Mouse (Mus musculus): ENCODE results near the gene Ndufa13. TPM values are rescaled to one million over a fixed set of nuclear protein-coding genes. Genes with fewer than 3 reads are reported as not detected.

The Ndufa13 gene
- polyA plus RNA-seq, 1 experiment from 2014 or later, result 199 TPM

- no peaks in the 10 kb centered on the region for H3K27me3 ChIP-seq
- ChIA-PET POLR2A (interaction anchor here (1.0 to 1.3 kb wide), 2 partner anchors 10 to 15 kb away, joined by 4 read pairs; no protein-coding TSS in a partner anchor), CTCF (interaction anchor here (1.4 to 1.5 kb wide), 2 partner anchors 24 to 29 kb away, joined by 3 to 4 read pairs; no protein-coding TSS in a partner anchor)
- in situ Hi-C loops (cut with MboI; ENCODE audit: low pct_unique_long_range_greater_than_20kb), result loop anchor here (5.0 kb wide), 1 partner anchor 33 kb away; no protein-coding TSS in a partner anchor
- ATAC-seq (no peak), DNase-seq (ENCODE audit: low read depth, low spot score) (no peak)
- TF ChIP-seq CTCF (IDR thresholded peaks at IDR 0.05), result no peak
These were observed 32.2 kb upstream of the Ndufa13 start for GRCm38 (mm10) chr8:69934582-69934981.

GRCm38 (mm10) chr8:69933811-69934210 lies 31.5 kb upstream of the Ndufa13 start:
- ATAC-seq, result no peak
- in situ Hi-C loops (cut with MboI; ENCODE audit: low pct_unique_long_range_greater_than_20kb), result loop anchor here (5.0 kb wide), 1 partner anchor 33 kb away; no protein-coding TSS in a partner anchor
- H3K27me3 ChIP-seq, result no peaks in the 10 kb centered on the region
- ChIA-PET POLR2A (interaction anchor here (0.6 to 1.0 kb wide), 2 partner anchors 9 to 68 kb away, joined by 3 to 4 read pairs; no protein-coding TSS in a partner anchor), CTCF (interaction anchor here (1.4 to 1.7 kb wide), 3 partner anchors 14 to 25 kb away, joined by 3 to 4 read pairs (median 4); no protein-coding TSS in a partner anchor)
- TF ChIP-seq CTCF (IDR thresholded peaks at IDR 0.05), result no peak
- DNase-seq (ENCODE audit: low read depth, low spot score), result no peak

- H3K27me3 ChIP-seq, result no peaks in the 10 kb centered on the region
- DNase-seq (ENCODE audit: low read depth, low spot score) (no peak), ATAC-seq (no peak)
- TF ChIP-seq CTCF (IDR thresholded peaks at IDR 0.05), result no peak
- in situ Hi-C loops (cut with MboI; ENCODE audit: low pct_unique_long_range_greater_than_20kb), result loop anchor here (5.0 kb wide), 1 partner anchor 70 kb away; the partner anchor contains the start of gene Gatad2a
- ChIA-PET CTCF (interaction anchor here (1.0 kb wide), 1 partner anchor 44 kb away, joined by 3 read pairs; no protein-coding TSS in a partner anchor), POLR2A (no interaction called here)
These were observed 24.5 kb upstream of the Ndufa13 start for GRCm38 (mm10) chr8:69926901-69927300.

GRCm38 (mm10) chr8:69923986-69924385 lies 21.6 kb upstream of the Ndufa13 start:
- ChIA-PET POLR2A (interaction anchor here (1.2 kb wide), 1 partner anchor 10 kb away, joined by 4 read pairs; no protein-coding TSS in a partner anchor), CTCF (interaction anchor here (1.6 to 9.3 kb wide), 2 partner anchors 14 to 77 kb away, joined by 3 to 88 read pairs; no protein-coding TSS in a partner anchor)
- in situ Hi-C loops (cut with MboI; ENCODE audit: low pct_unique_long_range_greater_than_20kb), result loop anchor here (25.0 kb wide), 1 partner anchor 238 kb away; the partner anchor contains the start of gene Tmem161a
- DNase-seq (ENCODE audit: low read depth, low spot score) (no peak), ATAC-seq (no peak)
- no peaks in the 10 kb centered on the region for H3K27me3 ChIP-seq
- TF ChIP-seq CTCF (IDR thresholded peaks at IDR 0.05), result no peak

GRCm38 (mm10) chr8:69921141-69921540 lies 18.8 kb upstream of the Ndufa13 start:
- no peak for TF ChIP-seq CTCF (IDR thresholded peaks at IDR 0.05)
- POLR2A ChIA-PET, result interaction anchor here (3.4 kb wide), 1 partner anchor 75 kb away, joined by 13 read pairs; the partner anchor contains the start of gene Gatad2a
- DNase-seq (ENCODE audit: low read depth, low spot score) (no peak), ATAC-seq (no peak)
- CTCF ChIA-PET, result interaction anchor here (0.9 to 9.3 kb wide), 5 partner anchors 48 to 115 kb away, joined by 3 to 88 read pairs (median 4); no protein-coding TSS in a partner anchor
- H3K27me3 ChIP-seq, result no peaks in the 10 kb centered on the region
- in situ Hi-C loops (cut with MboI; ENCODE audit: low pct_unique_long_range_greater_than_20kb), result loop anchor here (25.0 kb wide), 1 partner anchor 241 kb away; the partner anchor contains the start of gene Tmem161a

- POLR2A ChIA-PET, result interaction anchor here (0.8 to 3.4 kb wide), 4 partner anchors 12 to 76 kb away, joined by 3 to 13 read pairs (median 6); partner anchors contain the start of genes Gatad2a, Ndufa13 and Yjefn3
- in situ Hi-C loops (cut with MboI; ENCODE audit: low pct_unique_long_range_greater_than_20kb), result loop anchor here (25.0 kb wide), 1 partner anchor 242 kb away; the partner anchor contains the start of gene Tmem161a
- DNase-seq (ENCODE audit: low read depth, low spot score) (no peak), ATAC-seq (no peak)
- no peak for TF ChIP-seq CTCF (IDR thresholded peaks at IDR 0.05)
- H3K27me3 ChIP-seq, result no peaks in the 10 kb centered on the region
- CTCF ChIA-PET, result interaction anchor here (0.8 to 9.3 kb wide), 16 partner anchors 10 to 101 kb away, joined by 3 to 88 read pairs (median 3); no protein-coding TSS in a partner anchor
These were observed 17.7 kb upstream of the Ndufa13 start for GRCm38 (mm10) chr8:69919876-69920662.

GRCm38 (mm10) chr8:69919010-69919409 lies 16.7 kb upstream of the Ndufa13 start:
- ATAC-seq, result peak; percentile 70

GRCm38 (mm10) chr8:69918506-69918905 lies 16.1 kb upstream of the Ndufa13 start:
- ATAC-seq (no peak), DNase-seq (ENCODE audit: low read depth, low spot score) (no peak)
- in situ Hi-C loops (cut with MboI; ENCODE audit: low pct_unique_long_range_greater_than_20kb), result loop anchor here (25.0 kb wide), 1 partner anchor 244 kb away; the partner anchor contains the start of gene Tmem161a
- TF ChIP-seq CTCF (IDR thresholded peaks at IDR 0.05), result no peak
- POLR2A ChIA-PET, result interaction anchor here (0.6 to 3.4 kb wide), 6 partner anchors 12 to 91 kb away, joined by 3 to 13 read pairs (median 4); partner anchors contain the start of genes Gatad2a, Ndufa13 and Yjefn3
- no peaks in the 10 kb centered on the region for H3K27me3 ChIP-seq
- CTCF ChIA-PET, result interaction anchor here (1.1 to 9.3 kb wide), 9 partner anchors 12 to 133 kb away, joined by 3 to 88 read pairs (median 4); no protein-coding TSS in a partner anchor

More at GRCm38 (mm10) chr8:69919010-69919409, 16.7 kb upstream of the Ndufa13 start:
- ChIA-PET POLR2A (interaction anchor here (0.6 to 3.4 kb wide), 7 partner anchors 13 to 91 kb away, joined by 3 to 13 read pairs (median 3); partner anchors contain the start of genes Gatad2a, Ndufa13 and Yjefn3), CTCF (interaction anchor here (0.8 to 9.3 kb wide), 19 partner anchors 9 to 133 kb away, joined by 3 to 88 read pairs (median 4); no protein-coding TSS in a partner anchor)
- in situ Hi-C loops (cut with MboI; ENCODE audit: low pct_unique_long_range_greater_than_20kb), result loop anchor here (25.0 kb wide), 1 partner anchor 243 kb away; the partner anchor contains the start of gene Tmem161a
- TF ChIP-seq CTCF (IDR thresholded peaks at IDR 0.05), result no peak
- no peaks in the 10 kb centered on the region for H3K27me3 ChIP-seq
- peak; percentile 77 for DNase-seq (ENCODE audit: low read depth, low spot score)

- TF ChIP-seq CTCF (IDR thresholded peaks at IDR 0.05), result no peak
- in situ Hi-C loops (cut with MboI; ENCODE audit: low pct_unique_long_range_greater_than_20kb), result loop anchor here (25.0 kb wide), 1 partner anchor 247 kb away; the partner anchor contains the start of gene Tmem161a
- CTCF ChIA-PET, result interaction anchor here (0.9 to 2.5 kb wide), 2 partner anchors 86 to 126 kb away, joined by 3 to 14 read pairs; no protein-coding TSS in a partner anchor
- DNase-seq (ENCODE audit: low read depth, low spot score) (no peak), ATAC-seq (no peak)
- no peaks in the 10 kb centered on the region for H3K27me3 ChIP-seq
- POLR2A ChIA-PET, result interaction anchor here (1.1 to 1.6 kb wide), 2 partner anchors 11 to 126 kb away, joined by 3 to 4 read pairs; no protein-coding TSS in a partner anchor
These were observed 13.4 kb upstream of the Ndufa13 start for GRCm38 (mm10) chr8:69915748-69916147.
